Mouse (Mus musculus) erythroblast, embryonic 14.5 days (primary cell): Measurements from ENCODE around the gene Klk7.

Source experiments
- GATA1 ChIP-seq: IDR thresholded peaks from 2 replicates; pipeline ENCODE4 v1.6.1; 2012; ENCODE audit warnings: low read length, inconsistent platforms, mixed read lengths
- TAL1 ChIP-seq: IDR thresholded peaks from 3 replicates; pipeline ENCODE4 v1.6.1; 2012; ENCODE audit warnings: low read length, inconsistent platforms, mixed read lengths

GRCm38 (mm10) chr7:43768597-43768996 is 42.5 kb upstream of the Klk7 start, which contains the start of gene Klk12:
- TF ChIP-seq TAL1 (no peak), GATA1 (no peak)
